Mouse (Mus musculus) liver, embryonic 11.5 days (tissue): ENCODE data around the gene Hist2h3c1. TPM values are rescaled to one million over a fixed set of nuclear protein-coding genes. Genes with fewer than 3 reads are reported as not detected.
"Not testable (repeated sequence)": the region's sequence is repeated elsewhere in the genome, so short reads cannot be mapped to it uniquely, and the experiment has no call there.

Experiments
- ATAC-seq: fragments of 200-750 bp; cut with Nextera tagmentation; replicated peaks from 2 replicates; pipeline ENCODE4 v1.8.0; 2017; ENCODE audit warnings: moderate number of reproducible peaks, mild to moderate bottlenecking, moderate TSS enrichment, moderate library complexity; ENCODE audit not compliant: low FRiP score
- DNase-seq: peaks from one replicate; pipeline ENCODE4 v3.0.0-alpha.2; 2017; ENCODE audit warnings: low spot score
- H3K27ac ChIP-seq: fragments of 300-500 bp; sonication (generic); 2 replicates; pipeline ENCODE4 v1.5.1; 2014; ENCODE audit warnings: mild to moderate bottlenecking, low read depth, low read length, control low read depth
- H3K27me3 ChIP-seq: fragments of 300-500 bp; sonication (generic); replicated peaks from 2 replicates; pipeline ENCODE4 v1.6.1; 2014; ENCODE audit warnings: low read length, mixed read lengths; ENCODE audit not compliant: control insufficient read depth, insufficient read depth
- H3K36me3 ChIP-seq: fragments of 300-500 bp; sonication (generic); 2 replicates; pipeline ENCODE4 v1.6.1; 2014; ENCODE audit warnings: mild to moderate bottlenecking, low read length, moderate library complexity, mixed read lengths; ENCODE audit not compliant: control insufficient read depth, insufficient read depth
- H3K4me1 ChIP-seq: fragments of 300-500 bp; sonication (generic); replicated peaks from 2 replicates; pipeline ENCODE4 v1.6.1; 2014; ENCODE audit warnings: low read length, mixed read lengths; ENCODE audit not compliant: control insufficient read depth, insufficient read depth
- H3K4me2 ChIP-seq: fragments of 300-500 bp; sonication (generic); 2 replicates; pipeline ENCODE4 v1.6.1; 2014; ENCODE audit warnings: mild to moderate bottlenecking, control low read depth, moderate library complexity
- H3K4me3 ChIP-seq: fragments of 300-500 bp; sonication (generic); 2 replicates; pipeline ENCODE4 v1.5.1; 2014; ENCODE audit warnings: low read depth, low read length, control low read depth
- H3K9ac ChIP-seq: fragments of 300-500 bp; sonication (generic); 2 replicates; pipeline ENCODE4 v1.6.1; 2014; ENCODE audit warnings: low read depth, low read length, control low read depth
- H3K9me3 ChIP-seq: fragments of 300-500 bp; sonication (generic); 2 replicates; pipeline ENCODE4 v1.6.1; 2016; ENCODE audit warnings: low read length, inconsistent platforms, mixed read lengths; ENCODE audit not compliant: control insufficient read depth
- WGBS: fragments of 180-500 bp; shearing (Covaris S2); extraction: QIAGEN DNeasy Blood & Tissue Kit; methylation state at CpG from one replicate; pipeline ENCODE4 v1.1.7; 2014; 5-methylcytosine and 5-hydroxymethylcytosine counted together
- polyA plus RNA-seq: library from polyadenylated mRNA; unstranded; fragments of >200 nt; fragmentation: Nextera tagmentation; extraction: Ambion mirVana; gene quantifications from 2 replicates; pipeline ENCODE4 v1.2.1, GENCODE M21; 2014

Hist2h3c1 gene
- polyA plus RNA-seq, 1 experiment from 2014 or later = 0.93 TPM

GRCm38 (mm10) chr3:96219661-96220130 is 26.8 kb upstream of the Hist2h3c1 start, which contains the start of the genes Bola1 and Hist2h2ab:
Gene Bola1 (minus strand): TSS chr3:96219709.
Gene Hist2h2ab (plus strand): TSS chr3:96219865.
- H3K4me1 ChIP-seq = peaks cover 22% of the 10 kb centered on the region
- peak; percentile 74 for ATAC-seq
- peak; percentile 80 for DNase-seq

DNA sequence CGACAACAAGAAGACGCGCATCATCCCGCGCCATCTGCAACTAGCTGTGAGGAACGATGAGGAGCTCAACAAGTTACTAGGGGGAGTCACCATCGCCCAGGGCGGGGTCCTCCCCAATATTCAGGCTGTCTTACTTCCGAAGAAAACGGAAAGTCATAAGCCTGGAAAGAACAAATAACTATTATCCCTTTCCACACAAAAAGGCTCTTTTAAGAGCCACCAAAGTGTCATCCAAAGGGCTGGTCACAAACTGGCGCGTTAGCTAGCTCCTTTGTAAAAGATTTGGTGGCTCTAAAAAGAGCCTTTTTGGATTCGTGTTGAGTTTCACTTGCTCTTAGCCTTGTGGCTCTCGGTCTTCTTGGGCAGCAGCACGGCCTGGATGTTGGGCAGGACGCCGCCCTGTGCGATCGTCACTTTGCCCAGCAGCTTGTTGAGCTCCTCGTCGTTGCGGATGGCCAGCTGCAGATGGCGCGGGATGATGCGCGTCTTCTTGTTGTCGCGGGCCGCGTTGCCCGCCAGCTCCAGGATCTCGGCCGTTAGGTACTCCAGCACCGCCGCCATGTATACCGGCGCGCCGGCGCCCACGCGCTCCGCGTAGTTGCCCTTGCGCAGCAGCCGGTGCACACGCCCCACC is 26.2 kb upstream of the Hist2h3c1 start:
- DNase-seq (peak; percentile 79), ATAC-seq (peak; percentile 9)
- Histone ChIP-seq H3K27ac (peak overlapping the region; percentile 100), H3K4me1 (peaks cover 26% of the 10 kb centered on the region), H3K4me2 (peak overlapping the region; percentile 92), H3K9ac (peak overlapping the region; percentile 98), H3K4me3 (peak overlapping the region; percentile 61)
- WGBS = under 1% methylated on average over 26 of the region's 47 CpGs
- not testable (repeated sequence) for H3K9me3 ChIP-seq, H3K27me3 ChIP-seq, H3K36me3 ChIP-seq

More at GRCm38 (mm10) chr3:96219661-96220130, 26.8 kb upstream of the Hist2h3c1 start, which contains the start of the genes Bola1 and Hist2h2ab:
- Histone ChIP-seq H3K4me2 (peak within 1 kb of the TSS; percentile 92), H3K27me3 (no peaks in the 10 kb centered on the region), H3K9me3 (no peaks in the 10 kb centered on the region), H3K27ac (peak within 1 kb of the TSS; percentile 100), H3K4me3 (peak within 1 kb of the TSS; percentile 61), H3K9ac (peak within 1 kb of the TSS; percentile 98), H3K36me3 (no peaks in the 10 kb centered on the region)
- under 1% methylated on average over 37 of the region's 37 CpGs for WGBS

GRCm38 (mm10) chr3:96220765-96221639 is 25.5 kb upstream of the Hist2h3c1 start, which contains the start of the genes Hist2h2ac and Hist2h2be:
Gene Hist2h2ac (minus strand): TSS chr3:96220880.
Gene Hist2h2be (plus strand): TSS chr3:96221119.
- Histone ChIP-seq H3K4me3 (peak within 1 kb of the TSS; percentile 61), H3K36me3 (no peaks in the 10 kb centered on the region), H3K9me3 (no peaks in the 10 kb centered on the region), H3K4me1 (peaks cover 31% of the 10 kb centered on the region), H3K9ac (peak within 1 kb of the TSS; percentile 98), H3K27ac (peak within 1 kb of the TSS; percentile 100), H3K4me2 (peak within 1 kb of the TSS; percentile 92), H3K27me3 (no peaks in the 10 kb centered on the region)
- WGBS = under 1% methylated on average over 43 of the region's 43 CpGs
- DNase-seq (peak; percentile 84), ATAC-seq (peak; percentile 92)

DNA sequence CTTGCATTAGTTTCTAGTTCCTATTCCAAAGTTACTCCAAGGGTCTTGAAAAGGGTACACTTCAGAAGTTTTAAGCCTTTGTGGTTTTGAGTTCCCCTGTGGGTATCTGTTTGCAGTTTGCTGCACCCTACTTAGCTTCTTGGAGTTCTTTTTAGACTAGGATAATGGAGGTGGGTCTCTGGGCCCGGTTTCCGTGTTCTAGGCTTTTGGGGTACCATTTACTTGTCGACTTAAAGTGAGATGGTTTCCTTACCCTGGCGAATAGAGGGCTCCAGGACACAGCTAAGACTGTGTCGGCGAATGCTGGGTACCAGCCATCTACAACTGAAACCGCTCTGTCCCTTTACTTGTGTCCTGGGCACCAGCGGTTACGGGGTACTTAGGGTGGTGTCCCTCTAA is 24.8 kb upstream of the Hist2h3c1 start:
- Histone ChIP-seq H3K4me1 (peaks cover 33% of the 10 kb centered on the region), H3K9ac (peak overlapping the region; percentile 86), H3K36me3 (no peaks in the 10 kb centered on the region), H3K4me3 (peak overlapping the region; percentile 61), H3K27ac (peak overlapping the region; percentile 100), H3K27me3 (no peaks in the 10 kb centered on the region), H3K4me2 (peak overlapping the region; percentile 92), H3K9me3 (no peaks in the 10 kb centered on the region)
- 29% methylated on average over 9 of the region's 9 CpGs for WGBS
- ATAC-seq (no peak), DNase-seq (peak; percentile 52)

- no peak for ATAC-seq
- DNase-seq = no peak
- Histone ChIP-seq H3K9ac (peak overlapping the region; percentile 86), H3K4me1 (peaks cover 33% of the 10 kb centered on the region), H3K4me2 (peak overlapping the region; percentile 92), H3K4me3 (peak overlapping the region; percentile 61), H3K9me3 (no peaks in the 10 kb centered on the region), H3K27ac (peak overlapping the region; percentile 100; the same call in 1 of the 2 replicates), H3K27me3 (no peaks in the 10 kb centered on the region), H3K36me3 (no peaks in the 10 kb centered on the region)
- 88% methylated on average over 4 of the region's 4 CpGs for WGBS
Observed at GRCm38 (mm10) chr3:96222774-96223173, 23.7 kb upstream of the Hist2h3c1 start.

- no peak for ATAC-seq
- Histone ChIP-seq H3K4me1 (peaks cover 26% of the 10 kb centered on the region), H3K36me3 (no peaks in the 10 kb centered on the region), H3K27ac (peak overlapping the region; percentile 4; the same call in 1 of the 2 replicates), H3K4me3 (no peak overlapping the region), H3K4me2 (peak overlapping the region; percentile 43), H3K9me3 (no peaks in the 10 kb centered on the region), H3K27me3 (no peaks in the 10 kb centered on the region), H3K9ac (peak overlapping the region; percentile 21; the same call in 1 of the 2 replicates)
- no peak for DNase-seq
- WGBS = 43% methylated on average over 2 of the region's 2 CpGs
Observed at GRCm38 (mm10) chr3:96225421-96225820, 21.1 kb upstream of the Hist2h3c1 start.

DNA sequence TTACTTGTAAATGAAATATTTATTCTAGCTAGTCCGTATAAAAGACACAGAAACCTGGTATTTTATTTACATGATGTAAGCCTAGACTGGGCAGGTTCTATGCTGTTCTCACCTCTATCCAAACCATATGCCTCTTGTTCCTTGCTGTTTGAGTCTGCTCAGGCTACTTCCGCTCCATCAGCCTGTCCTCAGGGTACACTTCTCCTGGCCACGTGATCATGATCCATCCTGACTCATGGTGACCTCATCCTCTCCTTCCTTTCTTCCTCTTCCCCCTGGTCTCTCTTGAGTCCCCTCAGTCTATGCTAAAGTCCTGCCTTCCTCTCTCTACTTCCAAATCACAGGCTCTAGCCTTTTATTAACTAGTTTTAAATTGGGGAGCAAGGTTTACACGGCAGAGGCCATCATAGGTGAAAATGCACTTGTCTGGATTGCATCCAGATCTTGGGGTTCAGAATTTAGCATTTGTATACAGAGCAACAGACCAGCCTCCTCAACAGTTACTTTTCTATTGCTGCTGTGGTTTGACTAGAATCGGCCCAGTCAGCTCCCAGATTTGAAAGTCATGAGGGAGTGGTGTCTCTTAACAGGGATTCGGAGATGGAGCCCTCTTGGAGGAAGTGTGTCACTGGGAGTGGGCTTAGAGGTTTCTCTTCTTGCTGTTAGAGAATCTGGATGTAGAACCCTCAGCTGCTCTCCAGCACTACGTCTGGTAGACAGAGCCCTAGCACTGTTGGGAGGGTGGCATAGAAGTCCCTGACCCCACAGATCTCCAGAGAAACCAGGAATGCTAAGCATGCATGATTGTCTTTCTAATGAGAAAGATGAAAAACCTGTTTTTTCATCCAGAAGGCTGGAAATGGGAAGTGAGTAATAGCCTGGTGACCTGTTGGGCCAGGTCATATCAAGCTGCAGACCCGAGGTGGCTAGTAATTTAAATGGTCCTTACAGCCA is 19.5 kb upstream of the Hist2h3c1 start:
- DNase-seq (no peak), ATAC-seq (no peak; the same call in 1 of the 2 replicates)
- peaks cover 26% of the 10 kb centered on the region for H3K4me1 ChIP-seq
- H3K9ac ChIP-seq = no peak overlapping the region
- no peak overlapping the region for H3K4me3 ChIP-seq
- H3K4me2 ChIP-seq = no peak overlapping the region
- H3K27me3 ChIP-seq = no peaks in the 10 kb centered on the region
- no peaks in the 10 kb centered on the region for H3K9me3 ChIP-seq
- no peak overlapping the region for H3K27ac ChIP-seq
- WGBS = 59% methylated on average over 8 of the region's 8 CpGs
- no peaks in the 10 kb centered on the region for H3K36me3 ChIP-seq

DNA sequence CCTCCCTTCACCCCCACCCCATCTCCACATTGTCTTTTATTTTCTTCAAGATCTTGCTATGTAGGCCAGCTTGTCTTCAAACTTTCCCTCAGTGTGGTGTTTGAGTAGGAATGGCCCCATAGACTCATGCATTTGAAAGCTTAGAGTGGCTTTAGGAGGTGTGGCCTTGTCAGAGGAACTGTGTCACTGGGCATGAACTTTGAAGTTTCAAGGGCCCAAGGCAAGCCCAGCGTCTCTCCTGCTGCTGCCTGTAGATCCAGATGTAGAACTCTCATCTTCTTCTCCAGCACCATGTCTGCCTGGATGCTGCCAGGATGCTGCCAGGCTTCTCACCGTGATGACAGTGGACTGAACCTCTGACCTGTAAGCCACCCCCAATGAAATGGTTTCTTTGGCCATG is 17.7 kb upstream of the Hist2h3c1 start:
- no peak overlapping the region for H3K27ac ChIP-seq
- ATAC-seq (no peak), DNase-seq (no peak)
- peaks cover 13% of the 10 kb centered on the region for H3K4me1 ChIP-seq
- H3K36me3 ChIP-seq = no peaks in the 10 kb centered on the region
- 76% methylated on average over 2 of the region's 2 CpGs for WGBS
- no peak overlapping the region for H3K9ac ChIP-seq
- no peaks in the 10 kb centered on the region for H3K27me3 ChIP-seq
- H3K4me3 ChIP-seq = no peak overlapping the region
- no peaks in the 10 kb centered on the region for H3K9me3 ChIP-seq
- no peak overlapping the region for H3K4me2 ChIP-seq
